Mouse (Mus musculus): ENCODE measurements around the gene Myb. TPM values are rescaled to one million over a fixed set of nuclear protein-coding genes. Genes with fewer than 3 reads are reported as not detected.
A peak's percentile ranks its signal among the peaks of the same experiment; 100 is the strongest.

Gene Myb
- polyA plus RNA-seq, 1 experiment: not detected

DNA sequence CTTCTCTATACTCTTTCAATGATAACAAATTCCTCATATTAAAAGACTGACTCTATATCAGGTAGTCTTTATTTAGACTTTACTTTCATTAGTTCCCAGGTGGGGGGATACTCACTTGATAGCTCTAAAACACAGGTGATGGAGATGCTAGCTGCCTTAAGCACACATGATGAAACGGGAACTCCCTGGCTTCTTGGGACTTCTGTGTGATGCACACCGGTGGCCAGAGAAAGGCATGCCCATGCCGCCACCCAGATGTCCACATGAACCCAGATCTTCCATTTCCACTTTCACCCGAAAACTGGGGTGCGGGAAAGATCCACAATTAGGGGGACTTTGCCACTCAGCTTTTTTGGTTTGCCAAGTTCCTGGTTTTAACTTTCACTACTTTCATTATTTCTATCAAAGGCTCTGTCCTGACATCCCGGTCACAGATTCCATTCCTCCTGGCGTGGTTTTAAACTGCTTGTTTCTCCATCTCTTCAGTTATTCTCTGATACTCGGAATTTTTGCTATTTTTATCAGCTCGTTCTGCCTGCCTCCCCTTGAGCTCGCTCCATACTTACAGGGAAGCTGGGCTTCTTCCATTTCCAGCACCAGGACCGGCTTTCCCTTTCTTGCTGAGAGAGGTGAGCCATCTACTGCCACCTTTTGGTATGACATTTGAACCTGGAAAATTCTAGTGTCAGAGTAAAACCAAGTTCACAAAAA lies 27.9 kb upstream of the Myb start:
- Histone ChIP-seq H3K4me1 (ENCODE audit: control insufficient read depth, insufficient read depth, insufficient read length, low read length) (no peaks in the 10 kb centered on the region), H3K4me3 (ENCODE audit: insufficient read depth, low read depth, low read length) (peak overlapping the region; percentile 61), H3K27ac (replicated peaks; ENCODE audit: low read depth, low read length) (no peak overlapping the region)

DNA sequence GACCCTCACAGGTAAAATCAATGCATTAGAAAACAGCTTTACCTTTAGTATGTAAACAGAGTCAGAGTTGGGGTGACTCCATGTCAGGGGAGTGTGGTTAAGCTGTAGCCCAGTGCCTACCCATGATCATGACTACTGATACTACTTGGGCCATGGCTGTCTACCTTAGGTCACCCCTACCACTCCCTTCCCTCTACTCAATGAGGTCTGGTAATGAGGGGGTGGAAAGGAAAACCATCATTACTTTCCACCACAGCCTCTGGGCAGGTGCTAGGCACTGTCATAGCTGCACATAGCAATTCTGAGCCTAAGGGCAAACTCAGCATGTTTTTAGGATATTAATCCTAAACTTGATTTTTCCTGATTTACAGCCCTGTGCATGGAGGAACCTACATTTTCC lies 27.1 kb upstream of the Myb start:
- Histone ChIP-seq H3K4me1 (ENCODE audit: control insufficient read depth, insufficient read depth, insufficient read length, low read length) (no peaks in the 10 kb centered on the region), H3K4me3 (ENCODE audit: insufficient read depth, low read depth, low read length) (no peak overlapping the region), H3K27ac (replicated peaks; ENCODE audit: low read depth, low read length) (no peak overlapping the region)

DNA sequence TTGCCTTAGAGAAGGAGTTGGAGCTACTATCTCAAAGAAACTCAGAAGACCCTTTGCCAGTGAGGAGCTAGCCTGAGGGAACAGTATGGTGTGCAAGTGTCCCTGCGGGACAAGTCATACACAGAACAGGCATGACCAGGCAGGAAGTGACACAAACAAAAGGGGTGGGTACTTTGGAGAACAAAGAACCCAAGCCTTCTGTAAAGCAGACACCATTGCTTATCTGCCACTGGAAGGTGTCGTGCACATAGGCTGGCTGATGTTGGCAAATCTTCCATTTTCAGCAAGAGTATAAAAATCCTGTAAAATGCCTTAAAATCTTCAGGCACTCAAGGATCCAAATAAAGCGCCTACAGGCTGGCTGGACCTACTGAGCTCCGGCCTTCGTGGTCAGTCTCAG lies 25.9 kb upstream of the Myb start:
- H3K27ac ChIP-seq (replicated peaks; ENCODE audit: low read depth, low read length): no peak overlapping the region
- H3K4me3 ChIP-seq (ENCODE audit: insufficient read depth, low read depth, low read length): no peak overlapping the region
- H3K4me1 ChIP-seq (ENCODE audit: control insufficient read depth, insufficient read depth, insufficient read length, low read length): no peaks in the 10 kb centered on the region

DNA sequence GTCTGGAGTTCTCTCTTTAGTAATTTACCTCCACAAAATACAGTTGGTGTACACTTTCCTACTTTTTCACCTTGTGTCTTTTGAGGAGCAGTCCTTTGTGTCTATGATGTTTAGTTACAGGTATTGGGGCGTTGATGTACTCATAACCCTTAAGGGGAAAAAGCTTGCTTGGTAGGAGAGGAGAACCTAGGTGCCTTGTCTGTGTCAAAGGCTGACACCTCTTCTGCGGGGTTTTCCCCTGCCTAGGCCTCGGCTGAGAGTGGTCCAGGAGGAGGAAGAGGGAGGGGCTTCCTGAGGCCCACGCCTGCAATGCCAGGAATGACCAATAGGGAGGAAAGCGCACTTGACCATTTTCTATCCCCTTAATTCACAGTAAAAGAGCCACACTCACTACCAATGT lies 17.9 kb upstream of the Myb start:
- Histone ChIP-seq H3K4me3 (ENCODE audit: insufficient read depth, low read depth, low read length) (no peak overlapping the region), H3K27ac (replicated peaks; ENCODE audit: low read depth, low read length) (no peak overlapping the region), H3K4me1 (ENCODE audit: control insufficient read depth, insufficient read depth, insufficient read length, low read length) (no peaks in the 10 kb centered on the region)

- H3K4me3 ChIP-seq (ENCODE audit: insufficient read depth, low read depth, low read length): no peak overlapping the region
- H3K4me1 ChIP-seq (ENCODE audit: control insufficient read depth, insufficient read depth, insufficient read length, low read length): no peaks in the 10 kb centered on the region
- no peak overlapping the region for H3K27ac ChIP-seq (replicated peaks; ENCODE audit: low read depth, low read length)
These were observed 17.5 kb upstream of the Myb start for GRCm38 (mm10) chr10:21178281-21178680.

DNA sequence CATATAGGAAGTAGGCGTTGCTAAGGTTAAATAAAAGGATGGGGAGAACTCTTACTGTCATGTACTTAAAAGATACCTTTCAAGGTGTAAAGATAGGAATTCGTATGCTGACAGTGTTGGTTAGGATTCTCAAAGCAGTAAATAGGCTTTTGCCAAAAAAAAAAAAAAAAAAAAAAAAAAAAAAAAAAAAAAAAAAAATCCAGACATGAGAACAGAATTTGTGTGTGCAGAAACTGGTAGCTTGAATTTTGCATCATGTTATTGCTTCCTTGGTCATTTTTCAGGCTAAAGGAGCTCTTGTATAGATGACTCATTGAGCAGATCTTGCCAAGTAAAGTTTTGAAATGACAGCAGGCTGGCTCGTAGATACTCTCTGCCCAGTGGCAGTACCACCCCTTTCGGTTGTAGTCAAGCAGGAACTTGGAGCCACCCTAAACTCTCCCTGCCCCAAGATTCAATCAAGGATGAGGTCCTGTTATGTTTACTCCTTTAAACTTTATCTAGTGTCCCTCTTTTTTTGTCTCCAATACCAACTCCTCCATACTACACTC lies 11.9 kb upstream of the Myb start:
- Histone ChIP-seq H3K27ac (replicated peaks; ENCODE audit: low read depth, low read length) (no peak overlapping the region), H3K4me1 (ENCODE audit: control insufficient read depth, insufficient read depth, insufficient read length, low read length) (no peaks in the 10 kb centered on the region), H3K4me3 (ENCODE audit: insufficient read depth, low read depth, low read length) (no peak overlapping the region)

DNA sequence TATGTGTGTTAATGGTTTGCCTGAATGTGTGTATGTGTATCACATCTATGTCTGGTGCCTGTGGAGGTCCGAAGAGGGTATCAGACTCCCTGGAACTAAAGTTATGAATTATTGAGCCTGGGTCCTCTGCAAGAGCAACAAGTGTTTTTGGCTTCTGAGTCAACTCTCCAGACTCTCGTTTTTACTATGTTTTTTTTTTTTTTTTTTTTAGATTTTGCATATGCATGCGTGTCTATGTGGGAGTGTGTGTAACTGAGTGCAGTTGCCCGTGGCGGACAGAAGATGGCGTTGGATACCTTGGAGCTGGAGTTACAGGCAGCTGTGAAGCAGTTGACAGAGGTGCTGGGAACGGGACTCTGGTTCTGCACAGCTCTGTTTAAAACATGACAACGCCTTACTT lies 7.7 kb upstream of the Myb start:
- H3K4me3 ChIP-seq (ENCODE audit: insufficient read depth, low read depth, low read length): no peak overlapping the region
- H3K27ac ChIP-seq (replicated peaks; ENCODE audit: low read depth, low read length): no peak overlapping the region
- H3K4me1 ChIP-seq (ENCODE audit: control insufficient read depth, insufficient read depth, insufficient read length, low read length): no peaks in the 10 kb centered on the region

DNA sequence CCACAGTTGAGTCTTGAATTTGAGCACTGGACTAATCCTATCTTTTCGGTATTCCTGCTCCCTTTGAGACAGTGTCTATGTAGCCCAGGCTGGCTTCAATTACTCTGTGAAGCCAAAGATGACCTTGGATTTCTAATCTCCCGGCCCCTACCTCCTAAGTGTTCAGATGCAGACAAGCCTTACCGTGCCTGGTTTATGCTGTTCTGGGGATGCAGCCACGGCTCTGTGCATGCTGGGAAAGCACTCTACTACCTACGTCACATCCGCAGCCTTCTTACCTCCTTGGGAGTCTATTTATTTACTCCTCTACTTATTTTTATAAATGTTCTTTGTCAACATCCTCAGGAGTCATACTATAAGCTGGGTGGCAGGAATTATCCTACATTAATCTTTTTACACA lies 7.1 kb upstream of the Myb start:
- no peaks in the 10 kb centered on the region for H3K4me1 ChIP-seq (ENCODE audit: control insufficient read depth, insufficient read depth, insufficient read length, low read length)
- no peak overlapping the region for H3K27ac ChIP-seq (replicated peaks; ENCODE audit: low read depth, low read length)
- H3K4me3 ChIP-seq (ENCODE audit: insufficient read depth, low read depth, low read length): no peak overlapping the region

- H3K4me3 ChIP-seq (ENCODE audit: insufficient read depth, low read depth, low read length): no peak overlapping the region
- H3K27ac ChIP-seq (replicated peaks; ENCODE audit: low read depth, low read length): no peak overlapping the region
These were observed 6.4 kb upstream of the Myb start for GRCm38 (mm10) chr10:21167165-21167564.

GRCm38 (mm10) chr10:21165411-21165810 lies 4.6 kb upstream of the Myb start:
- Histone ChIP-seq H3K27ac (replicated peaks; ENCODE audit: low read depth, low read length) (no peak overlapping the region), H3K4me3 (ENCODE audit: insufficient read depth, low read depth, low read length) (no peak overlapping the region), H3K4me1 (ENCODE audit: control insufficient read depth, insufficient read depth, insufficient read length, low read length) (no peaks in the 10 kb centered on the region)

More at GRCm38 (mm10) chr10:21167165-21167564, 6.4 kb upstream of the Myb start:
- no peaks in the 10 kb centered on the region for H3K4me1 ChIP-seq (ENCODE audit: control insufficient read depth, insufficient read depth, insufficient read length, low read length)

DNA sequence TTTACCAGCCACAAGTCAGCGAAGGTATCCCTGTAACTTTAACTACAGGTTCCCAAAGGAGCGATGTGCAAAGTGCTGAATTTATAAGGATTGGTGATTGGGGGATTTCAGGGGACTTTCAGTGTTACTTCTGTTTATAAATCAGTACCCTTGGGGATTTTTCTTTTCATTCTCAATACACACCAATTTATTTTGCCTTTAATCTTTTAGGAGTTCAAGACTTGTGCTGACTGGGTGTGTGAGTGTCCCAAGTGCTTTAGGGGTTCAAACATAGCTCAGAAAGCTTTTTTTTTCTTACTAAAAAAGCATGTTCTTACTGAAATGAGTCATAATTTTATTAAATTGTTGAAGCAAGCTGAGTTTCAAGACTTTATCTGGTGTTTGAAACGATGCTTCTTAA lies 1.3 kb upstream of the Myb start:
- peaks cover 2% of the 10 kb centered on the region; the same call in 1 of the 2 replicates for H3K4me1 ChIP-seq (ENCODE audit: control insufficient read depth, insufficient read depth, insufficient read length, low read length)
- no peak overlapping the region for H3K4me3 ChIP-seq (ENCODE audit: insufficient read depth, low read depth, low read length)
- H3K27ac ChIP-seq (replicated peaks; ENCODE audit: low read depth, low read length): no peak overlapping the region

DNA sequence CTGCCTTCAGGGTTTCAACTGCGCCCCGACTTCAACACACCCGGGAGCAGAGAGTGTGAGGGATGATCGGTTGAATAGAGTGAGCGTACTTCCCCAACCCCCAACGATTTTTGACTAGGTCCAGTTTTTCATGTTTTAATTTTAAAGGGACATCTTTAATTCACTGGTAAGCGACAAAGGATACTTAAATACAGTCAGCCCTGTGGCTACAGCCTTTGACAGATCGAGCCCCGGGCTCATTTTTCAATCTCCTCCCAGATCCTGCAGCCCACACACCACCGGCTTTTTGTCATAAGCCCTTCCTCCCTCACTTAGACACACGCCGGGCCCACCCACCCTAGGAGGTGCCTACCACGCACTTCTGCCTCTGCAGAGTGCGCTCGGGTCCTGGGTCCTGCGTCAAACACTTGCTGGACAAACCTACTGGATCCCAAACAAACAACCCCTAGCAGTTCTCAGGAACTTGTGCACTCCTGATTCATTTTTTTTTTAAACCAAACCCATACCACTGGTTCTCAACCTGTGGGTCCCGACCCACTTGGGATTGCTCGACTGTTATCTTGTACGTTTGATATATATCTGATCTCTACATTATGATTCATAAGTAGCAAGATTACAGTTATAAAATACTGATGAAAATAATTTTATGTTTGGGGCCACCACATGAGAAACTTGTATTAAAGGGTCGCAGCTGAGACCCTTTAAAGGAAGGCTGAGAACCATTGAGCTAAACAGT lies 743 bp upstream of the Myb start:
- Histone ChIP-seq H3K4me3 (ENCODE audit: insufficient read depth, low read depth, low read length) (peak overlapping the region; percentile 59), H3K27ac (replicated peaks; ENCODE audit: low read depth, low read length) (no peak overlapping the region), H3K4me1 (ENCODE audit: control insufficient read depth, insufficient read depth, insufficient read length, low read length) (peaks cover 2% of the 10 kb centered on the region; the same call in 1 of the 2 replicates)

DNA sequence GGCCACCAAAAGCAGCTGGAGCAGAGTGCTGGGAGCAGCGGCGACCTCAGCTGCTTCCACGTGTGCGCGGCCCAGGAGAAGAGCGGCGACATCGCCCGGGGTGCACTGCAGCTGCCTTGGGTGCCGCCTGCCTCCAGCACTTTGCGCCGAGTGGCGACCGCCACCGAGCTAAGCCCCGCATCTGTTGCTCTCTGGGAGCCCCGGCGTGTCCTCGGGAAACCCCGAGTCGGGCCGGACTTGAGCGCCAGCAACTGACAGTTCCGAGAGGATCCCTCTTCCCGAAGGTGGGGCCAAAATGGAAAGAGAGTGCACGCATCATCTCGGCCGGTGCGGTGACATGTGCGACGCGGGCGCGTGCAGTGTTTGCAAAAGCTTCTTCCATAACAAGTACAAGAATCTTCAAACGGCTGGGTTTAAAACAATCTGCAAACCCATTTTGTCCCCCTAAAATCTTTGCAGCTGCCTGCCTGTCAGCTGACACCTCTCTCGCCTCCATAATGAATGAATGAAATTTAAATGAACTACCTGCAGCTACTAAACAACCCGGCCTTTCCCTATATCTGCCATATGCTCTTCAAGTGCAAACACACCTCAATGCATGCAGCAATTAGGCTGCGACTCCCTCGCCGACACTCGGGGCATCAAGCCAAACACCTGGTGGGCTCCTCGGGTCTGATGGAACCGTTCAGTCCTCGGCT lies 938 bp downstream of the Myb start:
- Histone ChIP-seq H3K27ac (replicated peaks; ENCODE audit: low read depth, low read length) (no peak overlapping the region), H3K4me1 (ENCODE audit: control insufficient read depth, insufficient read depth, insufficient read length, low read length) (peaks cover 2% of the 10 kb centered on the region; the same call in 1 of the 2 replicates), H3K4me3 (ENCODE audit: insufficient read depth, low read depth, low read length) (peak overlapping the region; percentile 58)

DNA sequence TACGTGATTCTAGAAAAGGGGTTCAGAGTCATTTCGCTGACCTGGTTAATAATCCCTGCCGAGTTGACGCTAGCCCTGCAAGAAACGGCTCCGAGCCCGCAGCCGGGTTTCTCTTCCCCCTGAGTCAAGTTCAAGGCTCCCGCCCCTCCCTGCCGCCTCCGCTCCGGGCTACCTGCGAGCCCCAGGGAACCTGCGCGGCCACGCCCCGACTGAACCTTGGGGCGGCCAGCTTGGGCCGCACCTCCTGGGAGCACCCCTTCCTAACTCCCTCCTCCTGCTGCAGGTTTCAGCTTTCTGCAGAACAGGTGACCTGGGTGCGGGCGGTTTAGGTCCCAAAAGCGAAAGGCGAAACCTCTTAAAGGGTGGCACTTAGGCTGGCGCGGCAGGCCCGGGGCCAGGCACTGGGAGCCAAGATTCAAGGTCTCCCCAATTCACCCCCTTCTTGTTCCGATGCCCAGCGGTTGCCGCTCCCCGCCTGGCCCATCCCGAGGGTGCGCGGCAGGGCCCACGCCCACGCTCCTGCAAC lies 1.8 kb downstream of the Myb start:
- Histone ChIP-seq H3K4me1 (ENCODE audit: control insufficient read depth, insufficient read depth, insufficient read length, low read length) (peaks cover 2% of the 10 kb centered on the region; the same call in 1 of the 2 replicates), H3K4me3 (ENCODE audit: insufficient read depth, low read depth, low read length) (peak overlapping the region; percentile 58), H3K27ac (replicated peaks; ENCODE audit: low read depth, low read length) (no peak overlapping the region)

All from brown adipose tissue, adult 24 weeks (tissue).